Mouse (Mus musculus): ENCODE measurements around the gene Gm20481. TPM values are rescaled to one million over a fixed set of nuclear protein-coding genes. Genes with fewer than 3 reads are reported as not detected.

Gm20481 gene
- polyA plus RNA-seq, 1 experiment = not detected

DNA sequence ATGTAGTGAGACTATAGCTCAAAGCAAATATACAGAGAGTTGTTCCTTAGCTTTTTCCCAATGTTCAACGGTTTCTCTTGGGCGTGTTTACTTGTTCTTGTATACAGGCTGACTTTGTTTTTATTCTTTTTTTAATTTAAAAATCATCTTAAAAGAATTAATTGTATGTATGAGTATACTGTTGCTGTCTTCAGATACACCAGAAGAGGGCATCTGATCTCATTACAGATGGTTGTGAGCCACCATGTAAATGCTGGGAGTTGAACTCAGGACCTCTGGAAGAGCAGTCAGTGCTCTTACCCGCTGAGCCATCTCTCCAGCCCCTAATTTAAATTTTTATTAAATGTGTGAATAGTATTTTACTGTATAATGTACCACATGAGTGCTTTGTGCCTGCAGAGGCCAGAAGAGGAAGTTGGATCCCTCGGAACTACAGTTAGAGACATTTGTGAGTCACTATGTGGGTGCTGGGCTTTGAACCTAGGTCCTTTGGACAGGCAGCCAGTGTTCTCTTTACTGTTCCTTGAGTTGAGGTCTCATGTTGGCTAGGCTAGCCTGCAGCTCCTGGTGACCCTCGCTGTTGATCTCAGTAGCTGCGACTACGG is 37.8 kb downstream of the Gm20481 start:
- no peak overlapping the region for H3K9ac ChIP-seq (ENCODE audit: low read depth, poor library complexity, severe bottlenecking)
- H3K4me3 ChIP-seq (ENCODE audit: low read depth, low read length) = no peak overlapping the region
- no peaks in the 10 kb centered on the region for H3K27me3 ChIP-seq (ENCODE audit: control insufficient read depth, insufficient read depth, low read length, poor library complexity, severe bottlenecking)
- no peaks in the 10 kb centered on the region for H3K9me3 ChIP-seq (replicated peaks; ENCODE audit: control insufficient read depth, insufficient read depth, low read length, poor library complexity, severe bottlenecking)
- TF ChIP-seq POLR2A (IDR thresholded peaks at IDR 0.05; ENCODE audit: insufficient read depth, low read length) = no peak
- no peak for TF ChIP-seq CTCF (IDR thresholded peaks at IDR 0.05; ENCODE audit: low read depth, low read length)
- TF ChIP-seq EP300 (IDR thresholded peaks at IDR 0.05; ENCODE audit: insufficient read depth, low read depth, low read length) = no peak
- peaks cover 65% of the 10 kb centered on the region for H3K36me3 ChIP-seq (ENCODE audit: control insufficient read depth, insufficient read depth, low read length, poor library complexity, severe bottlenecking)
- no peak overlapping the region for H3K27ac ChIP-seq (ENCODE audit: insufficient read depth, low read length)
- H3K4me1 ChIP-seq (ENCODE audit: control insufficient read depth, insufficient read depth, low read length) = no peaks in the 10 kb centered on the region

DNA sequence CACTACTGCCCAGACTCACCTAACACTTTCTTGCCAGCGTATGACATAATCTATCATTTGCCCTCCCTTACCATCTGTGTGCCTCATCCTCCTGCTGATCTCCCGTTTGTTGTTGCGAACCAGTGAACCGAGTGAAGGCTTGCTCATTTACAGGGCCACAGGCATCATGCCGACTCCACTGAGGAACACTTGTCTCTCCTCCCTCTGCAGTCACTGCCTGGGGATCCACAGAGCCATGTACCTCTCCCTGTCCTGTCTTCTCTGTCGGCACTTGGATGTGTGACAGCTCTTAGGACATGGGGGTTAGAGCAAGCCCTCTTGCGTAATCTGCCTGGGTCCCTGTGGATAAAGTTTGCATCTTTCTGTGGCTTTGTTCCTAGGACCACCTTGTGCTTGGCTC is 39.9 kb downstream of the Gm20481 start:
- Histone ChIP-seq H3K4me1 (ENCODE audit: control insufficient read depth, insufficient read depth, low read length) (no peaks in the 10 kb centered on the region), H3K4me3 (ENCODE audit: low read depth, low read length) (no peak overlapping the region), H3K9me3 (replicated peaks; ENCODE audit: control insufficient read depth, insufficient read depth, low read length, poor library complexity, severe bottlenecking) (no peaks in the 10 kb centered on the region), H3K9ac (ENCODE audit: low read depth, poor library complexity, severe bottlenecking) (no peak overlapping the region), H3K27me3 (ENCODE audit: control insufficient read depth, insufficient read depth, low read length, poor library complexity, severe bottlenecking) (no peaks in the 10 kb centered on the region), H3K27ac (ENCODE audit: insufficient read depth, low read length) (no peak overlapping the region), H3K36me3 (ENCODE audit: control insufficient read depth, insufficient read depth, low read length, poor library complexity, severe bottlenecking) (peaks cover 72% of the 10 kb centered on the region)
- TF ChIP-seq POLR2A (IDR thresholded peaks at IDR 0.05; ENCODE audit: insufficient read depth, low read length) (no peak), EP300 (IDR thresholded peaks at IDR 0.05; ENCODE audit: insufficient read depth, low read depth, low read length) (no peak), CTCF (IDR thresholded peaks at IDR 0.05; ENCODE audit: low read depth, low read length) (no peak)

GRCm38 (mm10) chr17:35011440-35011839 is 41.7 kb downstream of the Gm20481 start:
- no peaks in the 10 kb centered on the region for H3K27me3 ChIP-seq (ENCODE audit: control insufficient read depth, insufficient read depth, low read length, poor library complexity, severe bottlenecking)

GRCm38 (mm10) chr17:35012430-35012829 is 42.7 kb downstream of the Gm20481 start:
- no peak for TF ChIP-seq POLR2A (IDR thresholded peaks at IDR 0.05; ENCODE audit: insufficient read depth, low read length)
- TF ChIP-seq CTCF (IDR thresholded peaks at IDR 0.05; ENCODE audit: low read depth, low read length) = no peak
- TF ChIP-seq EP300 (IDR thresholded peaks at IDR 0.05; ENCODE audit: insufficient read depth, low read depth, low read length) = no peak
- peaks cover 66% of the 10 kb centered on the region for H3K36me3 ChIP-seq (ENCODE audit: control insufficient read depth, insufficient read depth, low read length, poor library complexity, severe bottlenecking)
- no peaks in the 10 kb centered on the region for H3K9me3 ChIP-seq (replicated peaks; ENCODE audit: control insufficient read depth, insufficient read depth, low read length, poor library complexity, severe bottlenecking)
- H3K9ac ChIP-seq (ENCODE audit: low read depth, poor library complexity, severe bottlenecking) = no peak overlapping the region
- no peaks in the 10 kb centered on the region for H3K27me3 ChIP-seq (ENCODE audit: control insufficient read depth, insufficient read depth, low read length, poor library complexity, severe bottlenecking)
- H3K4me3 ChIP-seq (ENCODE audit: low read depth, low read length) = no peak overlapping the region
- no peaks in the 10 kb centered on the region for H3K4me1 ChIP-seq (ENCODE audit: control insufficient read depth, insufficient read depth, low read length)
- H3K27ac ChIP-seq (ENCODE audit: insufficient read depth, low read length) = no peak overlapping the region

More at GRCm38 (mm10) chr17:35011440-35011839, 41.7 kb downstream of the Gm20481 start:
- Histone ChIP-seq H3K9me3 (replicated peaks; ENCODE audit: control insufficient read depth, insufficient read depth, low read length, poor library complexity, severe bottlenecking) (no peaks in the 10 kb centered on the region), H3K4me3 (ENCODE audit: low read depth, low read length) (no peak overlapping the region), H3K36me3 (ENCODE audit: control insufficient read depth, insufficient read depth, low read length, poor library complexity, severe bottlenecking) (peaks cover 72% of the 10 kb centered on the region), H3K27ac (ENCODE audit: insufficient read depth, low read length) (no peak overlapping the region), H3K9ac (ENCODE audit: low read depth, poor library complexity, severe bottlenecking) (no peak overlapping the region), H3K4me1 (ENCODE audit: control insufficient read depth, insufficient read depth, low read length) (no peaks in the 10 kb centered on the region)
- TF ChIP-seq POLR2A (IDR thresholded peaks at IDR 0.05; ENCODE audit: insufficient read depth, low read length) (no peak), EP300 (IDR thresholded peaks at IDR 0.05; ENCODE audit: insufficient read depth, low read depth, low read length) (no peak), CTCF (IDR thresholded peaks at IDR 0.05; ENCODE audit: low read depth, low read length) (no peak)

- peaks cover 62% of the 10 kb centered on the region for H3K36me3 ChIP-seq (ENCODE audit: control insufficient read depth, insufficient read depth, low read length, poor library complexity, severe bottlenecking)
Measured at GRCm38 (mm10) chr17:35013221-35013620, 43.5 kb downstream of the Gm20481 start.

GRCm38 (mm10) chr17:35015296-35015695 is 45.6 kb downstream of the Gm20481 start:
- Histone ChIP-seq H3K9ac (ENCODE audit: low read depth, poor library complexity, severe bottlenecking) (no peak overlapping the region), H3K36me3 (ENCODE audit: control insufficient read depth, insufficient read depth, low read length, poor library complexity, severe bottlenecking) (peaks cover 48% of the 10 kb centered on the region)
- TF ChIP-seq EP300 (IDR thresholded peaks at IDR 0.05; ENCODE audit: insufficient read depth, low read depth, low read length) = no peak

More at GRCm38 (mm10) chr17:35013221-35013620, 43.5 kb downstream of the Gm20481 start:
- H3K4me1 ChIP-seq (ENCODE audit: control insufficient read depth, insufficient read depth, low read length) = no peaks in the 10 kb centered on the region
- TF ChIP-seq CTCF (IDR thresholded peaks at IDR 0.05; ENCODE audit: low read depth, low read length) (no peak), EP300 (IDR thresholded peaks at IDR 0.05; ENCODE audit: insufficient read depth, low read depth, low read length) (no peak), POLR2A (IDR thresholded peaks at IDR 0.05; ENCODE audit: insufficient read depth, low read length) (no peak)
- H3K27ac ChIP-seq (ENCODE audit: insufficient read depth, low read length) = no peak overlapping the region
- no peaks in the 10 kb centered on the region for H3K27me3 ChIP-seq (ENCODE audit: control insufficient read depth, insufficient read depth, low read length, poor library complexity, severe bottlenecking)
- H3K4me3 ChIP-seq (ENCODE audit: low read depth, low read length) = no peak overlapping the region
- H3K9ac ChIP-seq (ENCODE audit: low read depth, poor library complexity, severe bottlenecking) = no peak overlapping the region
- no peaks in the 10 kb centered on the region for H3K9me3 ChIP-seq (replicated peaks; ENCODE audit: control insufficient read depth, insufficient read depth, low read length, poor library complexity, severe bottlenecking)

More at GRCm38 (mm10) chr17:35015296-35015695, 45.6 kb downstream of the Gm20481 start:
- Histone ChIP-seq H3K9me3 (replicated peaks; ENCODE audit: control insufficient read depth, insufficient read depth, low read length, poor library complexity, severe bottlenecking) (no peaks in the 10 kb centered on the region), H3K4me3 (ENCODE audit: low read depth, low read length) (no peak overlapping the region), H3K27me3 (ENCODE audit: control insufficient read depth, insufficient read depth, low read length, poor library complexity, severe bottlenecking) (no peaks in the 10 kb centered on the region), H3K27ac (ENCODE audit: insufficient read depth, low read length) (no peak overlapping the region), H3K4me1 (ENCODE audit: control insufficient read depth, insufficient read depth, low read length) (no peaks in the 10 kb centered on the region)

Measured in ES-Bruce4 (cell line).